Mouse (Mus musculus) yolk sac, embryonic 10.5 days (tissue): Measurements from ENCODE around the gene Stxbp5l.
"Not testable (repeated sequence)": the region's sequence is repeated elsewhere in the genome, so short reads cannot be mapped to it uniquely, and the experiment has no call there.

Source experiments
- DNase-seq: peaks from one replicate; pipeline ENCODE4 v3.0.0-alpha.2; 2017; ENCODE audit warnings: low spot score

The Stxbp5l gene

GRCm38 (mm10) chr16:37280206-37280605, 104.6 kb downstream of the Stxbp5l start:
- DNase-seq: no peak

- no peak for DNase-seq
Measured at GRCm38 (mm10) chr16:37273681-37274080, 111.1 kb downstream of the Stxbp5l start.

- DNase-seq: no peak
Measured at GRCm38 (mm10) chr16:37261678-37262077, 123.1 kb downstream of the Stxbp5l start.

GRCm38 (mm10) chr16:37219151-37219550, 165.6 kb downstream of the Stxbp5l start:
- no peak for DNase-seq

- DNase-seq: no peak
Measured at GRCm38 (mm10) chr16:37208783-37209182, 176.0 kb downstream of the Stxbp5l start.

- no peak for DNase-seq
Measured at GRCm38 (mm10) chr16:37194152-37194551, 190.6 kb downstream of the Stxbp5l start.

- DNase-seq: not testable (repeated sequence)
Measured at GRCm38 (mm10) chr16:37125190-37125589, 259.6 kb downstream of the Stxbp5l start.

- DNase-seq: peak; percentile 21
Measured at GRCm38 (mm10) chr16:37109285-37109684, 275.5 kb downstream of the Stxbp5l start.

- DNase-seq: no peak
Measured at GRCm38 (mm10) chr16:37108763-37109162, 276.0 kb downstream of the Stxbp5l start.

GRCm38 (mm10) chr16:37094169-37094833, 290.5 kb downstream of the Stxbp5l start:
- DNase-seq: no peak

- no peak for DNase-seq
Measured at GRCm38 (mm10) chr16:37089648-37090047, 295.1 kb downstream of the Stxbp5l start.

GRCm38 (mm10) chr16:37072354-37072753, 312.4 kb downstream of the Stxbp5l start:
- no peak for DNase-seq
